Mouse (Mus musculus): Measurements from ENCODE around the gene Pnkp. TPM values are rescaled to one million over a fixed set of nuclear protein-coding genes. Genes with fewer than 3 reads are reported as not detected.

Pnkp gene
- total RNA-seq, 2 experiments from 2014 or later = 26.4 to 27.3 TPM

DNA sequence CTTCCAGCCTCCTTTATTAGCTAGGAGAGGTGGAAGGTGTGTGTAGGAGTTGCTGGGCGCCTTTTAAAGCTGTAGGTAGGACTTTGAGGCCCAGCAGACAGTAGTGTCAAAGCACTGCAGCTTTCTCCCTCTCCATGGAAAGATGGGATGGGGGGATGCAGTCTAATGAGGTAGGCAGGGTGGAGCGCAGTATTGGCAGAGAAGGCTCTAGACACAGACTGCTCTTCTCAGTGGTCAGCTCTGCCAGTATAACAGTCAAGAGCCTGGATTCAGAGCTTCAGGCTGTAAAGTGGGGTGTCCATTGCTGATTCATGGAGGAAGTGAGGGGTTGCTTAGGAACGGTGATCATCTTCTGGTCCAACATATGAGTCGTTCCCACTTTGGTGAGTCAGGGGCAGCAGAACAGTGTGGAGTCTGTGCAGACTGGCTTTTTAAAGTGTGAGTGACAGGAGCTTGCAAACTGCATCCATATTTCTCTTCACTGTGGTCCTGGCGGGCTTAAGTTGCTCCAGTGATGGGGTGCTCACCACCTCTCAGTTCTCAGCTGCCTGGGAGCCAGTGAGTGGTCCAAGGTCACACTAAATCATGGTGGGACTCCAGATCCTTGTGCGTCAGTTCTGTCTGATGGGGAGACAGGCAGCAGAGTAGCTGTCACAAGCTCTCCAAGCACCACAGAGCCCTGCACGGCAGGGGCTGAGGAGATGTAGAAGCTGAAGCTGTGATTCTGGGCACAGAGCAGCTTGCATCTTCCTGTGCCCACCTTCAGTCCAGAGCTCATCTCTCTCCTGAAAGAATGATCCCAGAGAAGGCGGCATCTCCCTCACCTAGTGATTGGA lies 5.9 kb upstream of the Pnkp start:
- intact Hi-C loops (cut with DNase I) = no loop called here
- no peak for DNase-seq (ENCODE audit: low spot score in 2 of 2)

DNA sequence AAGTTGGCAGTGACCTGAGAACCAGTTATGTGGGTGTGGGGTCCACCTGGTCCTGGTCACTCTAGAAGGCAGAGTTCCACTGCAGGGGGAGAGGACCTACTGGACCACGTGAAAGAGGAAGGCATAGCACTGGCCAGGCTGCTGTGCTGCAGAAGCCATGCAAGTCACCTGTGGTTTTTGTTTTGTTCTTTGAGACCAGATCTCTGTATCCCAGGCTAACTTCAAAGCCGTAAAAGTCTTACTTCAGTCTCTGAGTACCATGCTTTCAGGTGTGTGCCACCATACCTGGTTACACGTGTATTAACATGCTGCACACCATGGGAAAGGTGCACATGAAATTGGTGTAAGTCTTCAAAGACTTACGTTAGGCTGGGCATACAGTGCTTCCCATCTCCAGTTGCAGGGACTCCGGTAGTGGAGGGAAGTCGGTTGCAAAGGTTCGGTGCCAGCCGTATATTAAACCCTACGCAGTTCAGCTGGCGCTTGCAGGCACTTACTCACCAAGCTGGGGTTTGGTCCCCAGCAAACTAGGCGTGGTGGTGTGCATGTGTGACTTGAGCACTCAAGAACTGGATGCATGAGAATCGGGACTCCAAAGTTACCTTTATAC lies 5.2 kb upstream of the Pnkp start:
- intact Hi-C loops (cut with DNase I) = no loop called here

DNA sequence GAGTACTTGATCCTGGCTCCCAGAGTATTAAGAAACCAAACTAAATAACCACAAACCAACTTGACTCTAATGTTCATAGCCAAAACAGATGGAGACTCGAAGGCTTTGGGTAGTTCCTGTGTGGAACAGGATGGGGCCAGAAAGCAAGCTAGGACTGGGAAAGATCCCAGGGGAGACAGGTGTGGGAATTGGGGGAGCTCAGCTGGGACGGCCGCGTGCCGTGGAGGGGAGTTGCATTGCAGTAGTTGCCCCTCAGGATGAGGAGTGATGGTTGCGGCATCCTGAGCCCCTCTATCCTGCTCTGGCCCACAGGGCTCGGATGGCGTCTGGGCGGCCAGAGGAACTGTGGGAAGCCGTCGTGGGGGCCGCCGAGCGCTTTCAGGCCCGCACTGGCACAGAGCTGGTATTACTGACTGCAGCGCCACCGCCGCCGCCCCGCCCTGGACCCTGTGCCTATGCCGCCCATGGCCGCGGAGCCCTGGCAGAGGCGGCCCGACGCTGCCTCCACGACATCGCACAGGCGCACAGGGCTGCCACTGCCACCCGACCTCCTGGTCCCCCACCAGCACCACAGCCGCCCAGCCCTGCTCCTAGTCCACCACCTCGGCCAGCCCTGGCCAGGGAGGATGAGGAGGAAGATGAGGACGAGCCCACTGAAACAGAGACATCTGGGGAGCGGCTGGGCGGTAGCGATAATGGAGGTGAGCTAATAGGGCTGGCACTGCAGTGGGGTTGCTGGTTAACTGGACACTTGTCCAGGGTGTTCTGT lies 4.5 kb upstream of the Pnkp start:
- intact Hi-C loops (cut with DNase I) = no loop called here
- no peak for DNase-seq (ENCODE audit: low spot score in 2 of 2)

More for the DNA sequence above, 5.2 kb upstream of the Pnkp start:
- no peak for DNase-seq (ENCODE audit: low spot score in 2 of 2)

DNA sequence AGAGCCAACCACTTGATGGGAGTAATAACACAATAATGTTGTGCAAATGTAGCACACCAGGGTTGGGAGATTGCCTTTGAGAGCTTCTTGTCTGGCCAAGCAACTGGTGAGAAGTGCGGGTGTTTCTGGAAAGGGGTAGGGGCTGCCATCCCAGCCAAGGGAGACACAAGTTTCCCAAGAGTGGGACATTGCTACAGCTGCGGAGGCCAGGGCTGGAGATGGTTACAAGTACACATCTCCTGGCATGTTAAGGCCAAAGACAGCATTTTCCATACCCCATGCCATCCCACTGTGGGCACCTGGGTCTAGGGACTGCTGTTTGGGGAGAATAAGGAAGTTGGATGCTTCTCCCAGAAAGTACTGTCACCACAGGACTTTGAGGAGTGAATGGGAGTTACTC lies 3.9 kb upstream of the Pnkp start:
- intact Hi-C loops (cut with DNase I) = no loop called here
- no peak for DNase-seq (ENCODE audit: low spot score in 2 of 2)

DNA sequence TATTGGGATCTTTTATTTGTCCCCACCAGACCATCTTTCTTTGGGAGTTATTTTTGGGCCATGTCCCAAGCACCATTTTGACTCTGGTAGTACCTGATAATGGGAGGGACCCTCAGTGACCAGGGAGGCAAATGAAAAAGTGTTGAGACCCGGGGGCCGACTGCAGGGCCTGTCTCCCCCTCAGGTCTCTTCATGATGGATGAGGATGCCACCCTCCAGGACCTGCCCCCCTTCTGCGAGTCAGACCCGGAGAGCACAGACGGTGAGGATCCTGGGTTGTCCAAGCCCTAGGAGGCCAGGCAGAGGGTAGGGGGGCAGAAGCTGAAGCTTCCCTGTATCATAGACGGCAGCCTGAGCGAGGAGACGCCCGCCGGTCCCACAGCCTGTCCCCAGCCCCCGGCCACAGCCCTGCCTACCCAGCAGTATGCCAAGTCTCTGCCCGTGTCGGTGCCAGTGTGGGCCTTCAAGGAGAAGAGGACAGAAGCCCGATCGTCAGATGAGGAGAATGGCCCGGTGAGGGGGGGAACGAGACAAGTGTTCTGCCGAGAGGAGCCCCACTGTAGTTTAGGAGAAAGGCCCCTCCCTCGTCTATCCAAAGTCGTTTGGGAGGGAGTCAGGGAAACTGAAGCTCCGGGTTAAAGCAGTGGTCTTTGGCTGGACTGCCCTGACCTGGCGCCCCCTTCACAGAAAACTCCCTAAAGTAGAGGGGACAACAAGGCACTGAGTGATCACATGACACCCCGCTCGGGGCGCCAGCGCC lies 3.2 kb upstream of the Pnkp start:
- no peak for DNase-seq (ENCODE audit: low spot score in 2 of 2)
- intact Hi-C loops (cut with DNase I) = no loop called here

DNA sequence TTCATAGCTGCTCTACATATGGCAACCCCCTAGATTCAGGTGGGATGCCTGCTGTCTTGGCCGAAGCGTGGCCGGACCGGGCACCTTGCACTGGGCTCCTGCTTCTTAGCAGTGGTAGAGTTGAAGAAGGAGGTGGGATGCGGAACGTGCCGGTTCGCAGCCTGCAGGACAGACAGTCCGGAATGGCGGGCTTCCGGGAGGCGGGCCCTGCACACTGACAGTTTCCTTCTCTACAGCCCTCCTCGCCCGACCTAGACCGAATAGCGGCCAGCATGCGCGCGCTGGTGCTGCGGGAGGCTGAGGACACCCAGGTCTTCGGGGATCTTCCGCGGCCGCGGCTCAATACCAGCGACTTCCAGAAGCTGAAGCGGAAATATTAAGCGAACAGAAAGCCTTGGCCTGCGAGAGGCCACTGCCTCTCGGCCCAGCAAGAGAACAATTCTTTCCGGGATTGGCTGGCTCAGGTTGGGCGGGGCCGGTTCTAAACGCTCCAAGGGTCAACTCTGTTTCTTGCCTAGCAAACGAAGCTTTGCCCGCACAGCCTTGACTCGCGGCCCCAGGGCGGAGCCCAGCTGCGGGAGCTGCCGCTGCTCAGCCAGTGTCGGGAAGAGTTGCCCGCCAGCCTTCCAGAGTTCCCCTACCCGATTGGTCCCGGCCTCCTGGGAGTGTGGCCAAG lies 2.4 kb upstream of the Pnkp start:
- intact Hi-C loops (cut with DNase I) = no loop called here

DNA sequence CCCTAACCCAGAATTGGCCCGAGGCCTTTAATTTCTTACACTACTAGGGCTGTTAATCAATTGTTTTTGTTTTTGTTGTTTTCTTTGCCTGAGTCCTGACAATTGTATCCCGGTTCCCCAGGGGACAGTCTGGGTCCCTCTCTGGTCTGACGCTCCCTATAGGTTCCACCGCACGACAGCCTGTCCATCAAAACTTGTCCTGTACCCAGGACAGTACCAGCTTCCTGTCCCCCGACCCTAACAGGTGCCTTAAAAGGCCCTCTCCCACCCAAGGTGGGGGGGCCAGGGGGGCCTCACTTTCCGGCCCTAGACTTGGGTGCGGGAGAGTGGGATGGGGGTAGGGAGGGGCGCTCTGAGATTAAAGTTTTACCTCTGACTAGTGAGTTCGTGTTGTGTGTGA lies 1.9 kb upstream of the Pnkp start:
- intact Hi-C loops (cut with DNase I) = no loop called here
- no peak for DNase-seq (ENCODE audit: low spot score in 2 of 2)

More for the DNA sequence above, 2.4 kb upstream of the Pnkp start:
- peak; percentile 70 to 75 for DNase-seq (ENCODE audit: low spot score in 2 of 2)

DNA sequence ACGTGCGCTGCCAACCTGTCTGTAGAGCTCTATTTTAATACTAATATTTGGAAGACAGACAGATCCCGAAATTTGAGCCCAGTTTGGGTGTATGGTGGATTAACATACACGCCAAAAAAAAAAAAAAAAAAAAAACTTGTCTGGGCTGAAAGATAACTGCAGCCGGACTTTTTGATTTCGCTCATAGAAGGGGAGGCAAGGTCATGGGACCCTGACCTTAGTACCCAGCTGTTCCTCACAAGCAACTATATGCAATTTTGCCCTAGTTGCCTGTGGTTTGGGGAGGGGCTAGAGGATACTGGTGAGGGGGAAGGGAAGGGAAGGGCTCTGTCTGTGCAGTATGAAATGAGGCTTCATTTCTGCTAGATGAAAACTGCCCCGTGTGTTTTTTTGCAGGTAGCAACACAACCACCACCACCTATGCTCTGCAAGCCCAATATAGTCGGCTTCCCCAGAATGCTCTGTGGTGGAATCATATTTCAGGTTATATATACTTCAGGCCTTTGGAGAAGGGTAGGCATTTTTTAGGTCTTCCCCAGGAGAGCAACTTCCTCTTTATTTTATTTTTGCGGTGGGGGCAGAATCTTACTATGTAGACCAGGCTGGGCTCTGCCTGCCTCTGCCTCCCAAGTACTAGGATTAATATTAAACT lies 548 bp upstream of the Pnkp start:
- intact Hi-C loops (cut with DNase I) = no loop called here

DNA sequence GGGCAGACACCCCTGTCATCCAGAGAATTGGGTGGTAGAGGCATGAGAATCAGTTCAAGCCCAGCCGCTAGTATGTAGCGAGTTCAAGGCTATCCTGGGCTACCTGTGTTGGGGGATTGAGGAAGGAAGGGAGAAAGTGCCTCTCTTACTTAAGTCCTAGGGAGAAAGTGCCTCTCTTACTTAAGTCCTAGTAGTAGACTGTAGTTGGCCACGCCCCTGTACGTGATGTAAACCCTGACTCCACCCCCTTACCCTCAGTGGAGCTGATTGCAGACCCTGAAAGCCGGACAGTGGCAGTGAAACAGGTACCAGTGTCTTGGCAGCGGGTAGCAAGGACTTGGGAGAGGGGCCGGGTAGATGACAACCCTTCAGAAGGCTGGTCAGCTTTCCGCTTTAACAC lies 966 bp downstream of the Pnkp start:
- intact Hi-C loops (cut with DNase I) = loop anchor here (1.0 kb wide), 1 partner anchor 11 kb away; the partner anchor contains the start of gene Ptov1

More for the DNA sequence above, 548 bp upstream of the Pnkp start:
- DNase-seq (ENCODE audit: low spot score in 2 of 2) = no peak

DNA sequence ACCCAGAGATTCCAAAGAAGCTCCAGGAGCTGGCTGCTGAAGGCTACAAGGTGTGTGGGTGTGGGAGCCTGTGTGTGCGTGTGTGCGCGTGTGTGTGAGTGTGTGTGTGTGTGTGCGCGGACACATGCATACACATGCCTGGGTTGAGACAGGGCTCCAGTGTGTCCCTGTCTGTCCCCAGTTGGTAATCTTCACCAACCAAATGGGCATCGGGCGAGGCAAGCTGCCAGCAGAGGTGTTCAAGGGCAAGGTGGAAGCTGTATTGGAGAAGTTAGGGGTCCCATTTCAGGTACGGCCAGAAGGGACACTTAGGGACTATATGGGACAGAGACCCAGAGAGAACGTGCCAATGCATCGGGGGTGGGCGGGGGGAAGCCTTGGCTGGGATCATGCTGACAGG lies 3.0 kb downstream of the Pnkp start:
- intact Hi-C loops (cut with DNase I) = no loop called here

More for the DNA sequence above, 966 bp downstream of the Pnkp start:
- DNase-seq (ENCODE audit: low spot score in 2 of 2) = no peak

DNA sequence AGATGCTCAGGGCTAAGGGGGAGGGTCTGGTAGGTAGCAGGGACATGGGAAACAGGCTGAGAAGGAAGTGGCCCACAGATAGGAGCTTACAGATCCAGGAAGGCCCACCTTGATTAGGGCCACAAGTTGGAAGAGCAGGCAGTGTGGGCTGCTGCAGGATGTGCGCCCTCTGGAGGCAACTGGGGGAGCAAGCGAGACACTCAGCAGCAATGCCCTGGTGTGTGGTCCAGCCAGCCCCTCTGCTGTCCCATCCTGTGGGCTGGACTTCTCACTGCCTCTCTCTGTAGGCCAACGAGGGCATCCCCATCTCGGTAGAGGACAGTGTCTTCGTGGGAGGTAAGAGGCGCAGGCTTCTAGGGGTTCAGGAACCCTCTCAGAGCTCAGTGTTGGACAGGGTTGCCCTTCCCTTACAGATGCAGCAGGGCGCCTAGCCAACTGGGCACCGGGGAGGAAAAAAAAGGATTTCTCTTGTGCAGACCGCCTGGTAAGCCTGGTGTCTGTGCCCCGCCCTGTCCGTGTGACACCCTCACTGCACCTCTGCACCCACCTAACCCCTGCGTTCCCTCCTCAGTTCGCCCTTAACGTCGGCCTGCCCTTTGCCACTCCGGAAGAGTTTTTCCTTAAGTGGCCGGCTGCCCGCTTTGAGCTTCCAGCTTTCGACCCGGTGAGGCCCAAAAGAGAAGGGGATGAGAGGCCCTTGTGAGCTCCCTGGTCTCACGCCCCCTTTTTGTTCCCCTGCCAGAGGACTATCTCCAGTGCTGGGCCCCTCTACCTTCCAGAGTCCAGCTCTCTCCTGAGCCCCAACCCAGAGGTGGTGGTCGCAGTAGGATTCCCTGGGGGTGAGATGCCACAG lies 3.9 kb downstream of the Pnkp start:
- intact Hi-C loops (cut with DNase I) = no loop called here
- peak in 1 of 2 experiments; percentile 57 for DNase-seq (ENCODE audit: low spot score in 2 of 2)

More for the DNA sequence above, 3.0 kb downstream of the Pnkp start:
- no peak for DNase-seq (ENCODE audit: low spot score in 2 of 2)

DNA sequence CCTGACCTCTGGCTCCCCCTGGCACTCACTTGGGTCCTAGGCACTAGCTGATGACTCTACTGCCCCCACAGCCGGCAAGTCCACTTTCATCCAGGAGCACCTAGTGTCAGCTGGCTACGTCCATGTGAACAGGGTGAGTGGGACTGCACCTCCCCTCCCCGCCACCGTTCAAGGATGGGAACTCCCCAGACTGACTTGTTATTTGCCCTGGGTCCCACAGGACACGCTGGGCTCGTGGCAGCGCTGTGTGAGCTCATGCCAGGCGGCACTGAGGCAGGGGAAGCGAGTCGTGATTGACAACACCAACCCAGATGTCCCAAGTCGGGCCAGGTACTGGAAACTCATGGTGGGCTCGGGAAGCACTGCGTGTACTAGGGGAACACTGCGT lies 4.5 kb downstream of the Pnkp start:
- intact Hi-C loops (cut with DNase I) = no loop called here

DNA sequence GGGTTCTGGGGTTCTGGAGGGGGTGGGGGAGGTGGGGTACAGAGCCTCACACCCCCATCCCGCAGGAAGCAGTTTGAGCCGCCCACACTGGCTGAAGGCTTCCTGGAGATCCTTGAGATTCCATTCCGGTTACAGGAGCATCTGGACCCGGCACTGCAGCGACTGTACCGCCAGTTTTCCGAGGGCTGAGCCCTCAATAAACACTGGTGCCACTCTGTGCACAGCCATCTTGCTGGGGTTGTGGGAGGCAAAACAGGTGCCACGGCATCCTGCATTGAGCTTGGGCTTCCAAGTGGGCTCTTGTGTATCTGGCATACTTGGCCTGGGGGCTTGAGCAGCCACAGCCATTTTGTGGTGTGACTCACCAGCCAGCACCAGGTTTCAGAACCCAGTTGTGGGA lies 5.5 kb downstream of the Pnkp start:
- intact Hi-C loops (cut with DNase I) = no loop called here
- DNase-seq (ENCODE audit: low spot score in 2 of 2) = no peak

More for the DNA sequence above, 4.5 kb downstream of the Pnkp start:
- DNase-seq (ENCODE audit: low spot score in 2 of 2) = no peak

DNA sequence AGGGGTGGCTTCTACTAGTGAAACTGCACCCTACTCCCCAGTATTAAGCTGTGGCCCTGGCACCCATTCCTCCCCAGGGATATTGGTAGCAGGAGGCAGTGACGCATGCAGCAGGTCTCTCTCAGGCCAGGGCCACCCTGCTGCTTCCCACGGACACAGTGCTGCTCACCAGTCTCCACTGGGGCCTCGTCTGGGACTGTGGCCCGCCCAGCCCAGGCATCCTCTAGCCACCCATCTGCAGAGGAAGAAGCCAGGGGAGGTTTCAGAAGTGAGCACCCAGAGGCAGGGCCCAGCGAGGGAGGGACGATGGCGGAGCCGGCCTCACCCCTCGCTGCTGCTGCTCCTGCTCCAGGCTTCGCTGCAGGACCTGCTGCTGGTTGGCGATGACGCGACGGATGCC lies 6.3 kb downstream of the Pnkp start:
- intact Hi-C loops (cut with DNase I) = no loop called here
- no peak for DNase-seq (ENCODE audit: low spot score in 2 of 2)

DNA sequence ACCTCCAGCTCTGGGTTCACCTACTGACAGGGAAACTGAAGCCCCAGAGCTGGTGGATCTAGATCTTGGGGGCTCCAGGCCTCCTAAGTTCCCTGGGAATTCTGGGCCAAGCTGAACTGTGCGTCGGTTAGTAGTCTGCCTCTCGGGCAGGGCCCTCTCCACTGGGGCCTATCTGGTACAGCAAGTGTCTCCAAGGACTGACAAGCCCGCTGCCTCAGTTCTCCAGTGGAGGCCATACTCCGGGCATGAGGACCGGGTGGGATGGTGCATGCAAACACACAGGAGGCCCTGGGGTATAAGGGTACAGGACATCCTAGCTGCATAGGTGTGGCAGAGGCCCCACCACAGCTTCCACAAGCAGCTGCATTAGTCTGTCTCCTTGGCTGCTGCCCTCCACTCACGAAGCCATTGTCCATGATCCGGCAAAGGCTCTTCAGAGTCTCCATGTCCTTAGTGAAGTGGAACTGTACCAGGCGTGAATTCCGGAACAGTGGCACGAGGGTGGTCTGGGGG lies 7.1 kb downstream of the Pnkp start:
- no peak for DNase-seq (ENCODE audit: low spot score in 2 of 2)
- intact Hi-C loops (cut with DNase I) = no loop called here

DNA sequence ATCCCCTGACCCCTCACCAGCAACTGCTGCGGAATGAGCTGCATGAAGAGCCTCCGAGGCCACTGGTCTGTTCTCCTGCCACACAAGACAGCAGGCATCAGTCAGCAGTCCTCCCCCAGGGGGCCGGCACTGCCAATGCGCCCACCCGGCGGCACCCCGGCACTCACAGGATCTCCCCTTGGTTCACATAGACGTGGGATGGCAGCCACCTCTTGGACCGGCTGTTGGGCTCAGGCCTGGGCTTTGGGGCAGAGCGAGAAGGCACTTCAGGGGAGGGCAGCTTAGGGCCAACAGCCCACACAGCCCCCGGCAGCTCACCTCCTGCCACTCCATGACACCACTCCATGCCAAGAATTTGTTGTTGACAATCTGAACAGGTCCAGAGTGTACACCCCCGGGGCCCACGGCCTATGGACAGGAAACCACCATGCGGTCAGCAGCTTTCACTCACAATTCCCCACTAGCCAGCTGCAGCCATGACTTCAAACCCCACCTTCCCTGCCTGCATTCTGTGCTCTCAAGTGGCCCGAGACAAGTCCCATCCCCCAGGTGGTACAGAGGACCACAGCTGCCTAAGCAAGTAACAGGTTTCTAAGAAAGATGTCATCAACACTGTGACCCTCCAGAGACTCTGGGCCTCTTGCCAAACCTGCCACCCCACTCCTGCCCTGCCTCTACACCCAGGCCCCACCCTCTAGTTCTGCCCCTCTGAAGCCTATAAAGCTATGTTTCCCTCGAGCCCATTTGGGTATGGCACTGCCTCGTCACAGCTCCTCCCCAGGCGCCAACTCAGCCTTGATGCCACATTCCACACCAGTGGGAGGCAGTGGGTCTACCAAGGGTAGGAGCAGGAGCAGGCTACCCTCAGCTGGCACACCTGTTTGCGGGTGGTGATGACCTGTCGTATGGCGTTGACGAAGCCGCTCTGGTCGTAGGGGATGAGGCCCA lies 7.9 kb downstream of the Pnkp start:
- intact Hi-C loops (cut with DNase I) = no loop called here
- no peak for DNase-seq (ENCODE audit: low spot score in 2 of 2)
